Comparison of ENCODE assay signal across 19 mouse cellular contexts in the genomic region with DNA sequence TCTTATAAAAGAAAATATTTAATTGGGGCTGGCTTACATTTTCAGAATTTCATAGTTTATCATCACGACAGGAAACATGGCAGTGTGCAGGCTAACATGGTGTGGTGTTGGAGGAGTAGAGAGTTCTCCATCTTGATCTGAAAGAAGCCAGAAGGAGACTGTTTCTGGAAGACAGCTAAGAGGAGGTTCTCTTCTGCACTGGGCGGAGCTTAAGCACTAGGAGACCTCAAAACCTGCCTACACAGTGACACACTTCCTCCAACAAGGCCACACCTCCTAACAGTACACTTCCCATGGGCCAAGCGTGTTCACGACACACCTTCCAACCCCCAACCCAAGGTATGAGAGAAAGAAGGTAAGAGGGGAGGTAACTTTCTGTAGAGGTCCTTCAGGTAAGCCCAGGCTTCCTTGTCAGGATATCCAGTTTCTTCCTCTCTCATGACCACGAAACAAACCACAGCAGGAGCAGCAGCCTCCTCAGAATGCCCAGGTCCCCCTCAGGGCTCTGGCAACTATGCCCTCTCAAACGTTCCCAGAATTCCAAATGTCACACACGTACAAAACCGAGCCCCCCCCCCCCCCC. TPM values are rescaled to one million over a fixed set of nuclear protein-coding genes. Genes with fewer than 3 reads are reported as not detected.
DNase-seq lines count a peak whose midpoint lies in the region; ATAC-seq and TF ChIP-seq lines count a peak whose summit lies in the region.
"Had no signal": no experiment of that assay in that cellular context is flagged by ENCODE, and none has a peak within 500 bp of the region (broad histone marks: within the 10 kb centered on the region; RNA-seq: fewer than 3 reads in every experiment).

No protein-coding gene starts in this region.

- DNase-seq in liver = no peak
- DNase-seq in CH12.LX (ENCODE audit: extremely low read depth) = peak; percentile 61
- DNase-seq in thymus, postnatal 25 days = no peak
- DNase-seq: adrenal gland, postnatal 10 days; cerebellum, adult 11-12 months; cerebellum, postnatal 36 days; heart, postnatal 10 days; kidney, adult 11 months; kidney, postnatal 36 days; layer of hippocampus, adult 9-11 months; lung, postnatal 4 days; right cerebral cortex, adult 18-20 months; spleen, adult 18-20 months; thymus, adult 18-20 months had no signal

- H3K36me3 ChIP-seq in liver, embryonic 12.5 days = no peaks in the 10 kb centered on the region
- peaks cover 0 to 2% of the 10 kb centered on the region in 2 experiments for H3K36me3 ChIP-seq in CH12.LX (replicated peaks in 1 of 2; ENCODE audit: control insufficient read depth in 1 of 2, insufficient read depth in 1 of 2, low read length in 1 of 2)
- H3K36me3 ChIP-seq in kidney, embryonic 14.5 days (ENCODE audit: control insufficient read depth, insufficient read depth, low read length) = no peaks in the 10 kb centered on the region

- TF ChIP-seq EP300 in CH12.LX (IDR thresholded peaks at IDR 0.05; ENCODE audit: low read length) = no peak

- no peak for TF ChIP-seq CTCF in CH12.LX (conservative IDR thresholded peaks at IDR 0.05 in 1 of 2, IDR thresholded peaks at IDR 0.05 in 1 of 2; ENCODE audit: low read depth in 2 of 2, low read length in 2 of 2)

- H3K4me1 ChIP-seq in liver, embryonic 12.5 days = 0 out of 2 replicates have a peak, but pooled peaks cover under 1% of the 10 kb centered on the region
- H3K4me1 ChIP-seq in CH12.LX (ENCODE audit: control insufficient read depth in 1 of 2, insufficient read depth in 2 of 2) = no peaks in the 10 kb centered on the region
- H3K4me1 ChIP-seq in kidney, embryonic 14.5 days (ENCODE audit: control insufficient read depth, insufficient read depth, low read length) = no peaks in the 10 kb centered on the region

- H3K9ac ChIP-seq in liver, embryonic 12.5 days = no peak overlapping the region
- H3K9ac ChIP-seq in CH12.LX (ENCODE audit: insufficient read depth, low read depth) = no peak overlapping the region
- H3K9ac ChIP-seq in kidney, embryonic 14.5 days (ENCODE audit: low read depth, low read length) = no peak overlapping the region
- H3K9ac ChIP-seq: hindbrain, embryonic 14.5 days had no signal

- no peak overlapping the region for H3K4me2 ChIP-seq in liver, embryonic 12.5 days
- H3K4me2 ChIP-seq in CH12.LX (ENCODE audit: insufficient read depth, low read depth, poor library complexity, severe bottlenecking) = no peak overlapping the region
- no peak overlapping the region for H3K4me2 ChIP-seq in kidney, embryonic 14.5 days (replicated peaks; ENCODE audit: low read depth, low read length)
- H3K4me2 ChIP-seq: hindbrain, embryonic 14.5 days had no signal

- ATAC-seq in liver, embryonic 12.5 days = peak; percentile 59
- peak; percentile 62 for ATAC-seq in granulocyte monocyte progenitor cell, adult 5-6 weeks (replicated peaks; ENCODE audit: poor library complexity, severe bottlenecking)
- ATAC-seq in megakaryocyte progenitor cell, adult 5-6 weeks (replicated peaks; ENCODE audit: poor library complexity) = peak; percentile 82
- ATAC-seq in kidney, embryonic 14.5 days (ENCODE audit: low FRiP score, low TSS enrichment) = no peak

- WGBS in liver, embryonic 12.5 days (ENCODE audit: insufficient replicate concordance) = 59% methylated on average over 8 of the region's 8 CpGs
- WGBS in kidney, embryonic 14.5 days = 82% methylated on average over 8 of the region's 8 CpGs

- in situ Hi-C loops in CH12.LX (cut with MboI; ENCODE audit: low pct_ligation_motif_present, low pct_unique_long_range_greater_than_20kb, low sequenced_read_pairs) = no loop called here

- no peaks in the 10 kb centered on the region for H3K79me2 ChIP-seq in CH12.LX (replicated peaks; ENCODE audit: control insufficient read depth, extremely low read depth, insufficient read depth, poor library complexity, severe bottlenecking)

- dilution Hi-C loops in CH12.LX (cut with MboI; ENCODE audit: extremely low pct_ligation_motif_present, extremely low pct_unique_long_range_greater_than_20kb, low sequenced_read_pairs) = no loop called here

- TF ChIP-seq RAD21 in CH12.LX (IDR thresholded peaks at IDR 0.05; ENCODE audit: low read depth, low read length) = no peak

- H3K27ac ChIP-seq in liver, embryonic 12.5 days = no peak overlapping the region
- H3K27ac ChIP-seq in CH12.LX (ENCODE audit: insufficient read depth, low read depth) = no peak overlapping the region
- H3K27ac ChIP-seq in kidney, embryonic 14.5 days (ENCODE audit: low read depth, low read length) = no peak overlapping the region
- H3K27ac ChIP-seq: hindbrain, embryonic 14.5 days had no signal

- H3K4me3 ChIP-seq in liver, embryonic 12.5 days = no peak overlapping the region
- H3K4me3 ChIP-seq in CH12.LX (replicated peaks in 1 of 3; ENCODE audit: low read depth in 2 of 3, low read length in 2 of 3, poor library complexity in 1 of 3) = peak overlapping the region in 1 of 3 experiments; percentile 24
- no peak overlapping the region for H3K4me3 ChIP-seq in kidney, embryonic 14.5 days (ENCODE audit: low read length)

- H3K27me3 ChIP-seq in liver, embryonic 12.5 days (replicated peaks) = no peaks in the 10 kb centered on the region
- H3K27me3 ChIP-seq in CH12.LX (replicated peaks) = no peaks in the 10 kb centered on the region
- no peaks in the 10 kb centered on the region for H3K27me3 ChIP-seq in kidney, embryonic 14.5 days (ENCODE audit: control insufficient read depth, insufficient read depth, low read length)

- no peak for TF ChIP-seq POLR2A in CH12.LX (IDR thresholded peaks at IDR 0.05; ENCODE audit: low read depth, low read length)

- H3K9me3 ChIP-seq in liver, embryonic 12.5 days (replicated peaks) = no peaks in the 10 kb centered on the region
- no peaks in the 10 kb centered on the region for H3K9me3 ChIP-seq in CH12.LX (replicated peaks; ENCODE audit: low read length)
- H3K9me3 ChIP-seq in kidney, embryonic 14.5 days (ENCODE audit: control insufficient read depth, low read length) = no peaks in the 10 kb centered on the region

TF ChIP-seq in CH12.LX, 34 proteins besides CTCF, POLR2A, EP300 and RAD21:
- TF ChIP-seq ELF1 (IDR thresholded peaks at IDR 0.05; ENCODE audit: low read depth, low read length) = no peak
- TF ChIP-seq CHD1 (IDR thresholded peaks at IDR 0.05; ENCODE audit: low read depth, low read length) = no peak
- no peak for TF ChIP-seq ZMIZ1 (IDR thresholded peaks at IDR 0.05; ENCODE audit: low read depth, low read length)
- no peak for TF ChIP-seq NELFE (IDR thresholded peaks at IDR 0.05; ENCODE audit: low read depth, low read length)

RNA-seq across cellular contexts. Expression of gene Tdrd3, which starts 30.0 kb away (rescaled TPM):
- 13.5 and 14.1 TPM in 2 replicates for polyA plus RNA-seq in liver, embryonic 12.5 days (2016; fragmentation: Nextera tagmentation; extraction: Ambion mirVana)
- 6.5 and 7.3 TPM in 2 replicates for total RNA-seq in CH12.LX (2012; rRNA removed)
- total RNA-seq in CH12.LX (2014; rRNA removed) = 12.8 and 13.8 TPM in 2 replicates
- 10.9 and 13.9 TPM in 2 replicates for polyA plus RNA-seq in CH12.LX (2012; ENCODE audit: insufficient read length, low read depth)
- 25.0 and 35.2 TPM in 2 replicates for total RNA-seq in granulocyte monocyte progenitor cell, adult 5-6 weeks (2014; fragmentation: Nextera tagmentation)
- 30.6 and 40.0 TPM in 2 replicates for total RNA-seq in granulocyte monocyte progenitor cell, adult 5-6 weeks (2017)
- 32.2 and 46.0 TPM in 2 replicates for total RNA-seq in megakaryocyte progenitor cell, adult 5-6 weeks (2015)
- total RNA-seq in megakaryocyte progenitor cell, adult 5-6 weeks (2017) = 29.6 and 38.5 TPM in 2 replicates
- 23.1 and 33.6 TPM in 2 replicates for polyA plus RNA-seq in kidney, embryonic 14.5 days (2014; fragmentation: Nextera tagmentation; extraction: Ambion mirVana)
